Mouse (Mus musculus): ENCODE data around the gene Shc1. TPM values are rescaled to one million over a fixed set of nuclear protein-coding genes. Genes with fewer than 3 reads are reported as not detected.

The Shc1 gene
- total and polyA plus RNA-seq, 3 experiments, result 23.1 to 40.6 (median 32.3) TPM

GRCm38 (mm10) chr3:89386438-89387420 lies 31.5 kb upstream of the Shc1 start:
- Histone ChIP-seq H3K4me2 (ENCODE audit: insufficient read depth, low read depth, poor library complexity, severe bottlenecking) (peak overlapping the region; percentile 79), H3K4me1 (ENCODE audit: control insufficient read depth in 1 of 2, insufficient read depth in 2 of 2) (peaks cover 20 to 84% of the 10 kb centered on the region in 2 experiments), H3K27ac (ENCODE audit: insufficient read depth, low read depth) (peak overlapping the region; percentile 99), H3K36me3 (replicated peaks in 1 of 2; ENCODE audit: control insufficient read depth in 1 of 2, insufficient read depth in 1 of 2, low read length in 1 of 2) (peaks cover 14 to 31% of the 10 kb centered on the region in 2 experiments), H3K79me2 (replicated peaks; ENCODE audit: control insufficient read depth, extremely low read depth, insufficient read depth, poor library complexity, severe bottlenecking) (peaks cover 57% of the 10 kb centered on the region), H3K9ac (ENCODE audit: insufficient read depth, low read depth) (peak overlapping the region; percentile 73), H3K9me3 (replicated peaks; ENCODE audit: low read length) (no peaks in the 10 kb centered on the region), H3K4me3 (replicated peaks in 1 of 3; ENCODE audit: low read depth in 2 of 3, low read length in 2 of 3, poor library complexity in 1 of 3) (peak overlapping the region; percentile 63 to 71 (median 64)), H3K27me3 (replicated peaks) (no peaks in the 10 kb centered on the region)
- in situ Hi-C loops (cut with MboI; ENCODE audit: low pct_ligation_motif_present, low pct_unique_long_range_greater_than_20kb, low sequenced_read_pairs) (no loop called here), dilution Hi-C loops (cut with MboI; ENCODE audit: extremely low pct_ligation_motif_present, extremely low pct_unique_long_range_greater_than_20kb, low sequenced_read_pairs) (no loop called here)
- no peak for DNase-seq (ENCODE audit: extremely low read depth)
- 0 out of 2 replicates have a peak, but pooled peaks have one; percentile 20 for TF ChIP-seq MYC (IDR thresholded peaks at IDR 0.05; ENCODE audit: low read depth, low read length)
- TF ChIP-seq MAX (IDR thresholded peaks at IDR 0.05; ENCODE audit: low read length), result 0 out of 2 replicates have a peak, but pooled peaks have one; percentile 20
- no peak for TF ChIP-seq UBTF (IDR thresholded peaks at IDR 0.05; ENCODE audit: low read depth, low read length)
- peak; percentile 58; the same call in 1 of the 2 replicates for TF ChIP-seq HCFC1 (IDR thresholded peaks at IDR 0.05; ENCODE audit: low read depth, low read length)
- TF ChIP-seq ZC3H11A (IDR thresholded peaks at IDR 0.05; ENCODE audit: low read depth, low read length), result no peak
- TF ChIP-seq POLR2A (IDR thresholded peaks at IDR 0.05; ENCODE audit: low read depth, low read length), result peak; percentile 18; the same call in 1 of the 2 replicates
- peak; percentile 35; the same call in 1 of the 2 replicates for TF ChIP-seq BHLHE40 (IDR thresholded peaks at IDR 0.05; ENCODE audit: low read depth, low read length)
- TF ChIP-seq ELF1 (IDR thresholded peaks at IDR 0.05; ENCODE audit: low read depth, low read length), result no peak
- TF ChIP-seq ZMIZ1 (IDR thresholded peaks at IDR 0.05; ENCODE audit: low read depth, low read length), result 0 out of 2 replicates have a peak, but pooled peaks have one; percentile 54
- TF ChIP-seq TCF12 (IDR thresholded peaks at IDR 0.05; ENCODE audit: low read depth, low read length), result peak; percentile 40; the same call in 1 of the 2 replicates
- TF ChIP-seq KAT2A (IDR thresholded peaks at IDR 0.05; ENCODE audit: insufficient replicate concordance, low read length), result 0 out of 2 replicates have a peak, but pooled peaks have one; percentile 43
- TF ChIP-seq SIN3A (IDR thresholded peaks at IDR 0.05; ENCODE audit: low read length), result 0 out of 2 replicates have a peak, but pooled peaks have one; percentile 26
- TF ChIP-seq RCOR1 (conservative IDR thresholded peaks at IDR 0.05; ENCODE audit: low read depth, low read length), result 0 out of 2 replicates have a peak, but pooled peaks have one; percentile 27
- 0 out of 2 replicates have a peak, but pooled peaks have one; percentile 12 for TF ChIP-seq MEF2A (IDR thresholded peaks at IDR 0.05; ENCODE audit: borderline replicate concordance, low read depth, low read length)
- no peak for TF ChIP-seq EP300 (IDR thresholded peaks at IDR 0.05; ENCODE audit: low read length)
- peak; percentile 95 for TF ChIP-seq CHD2 (IDR thresholded peaks at IDR 0.05; ENCODE audit: low read length)
- TF ChIP-seq GABPA (IDR thresholded peaks at IDR 0.05; ENCODE audit: insufficient replicate concordance, low read depth, low read length), result no peak
- TF ChIP-seq MAZ (IDR thresholded peaks at IDR 0.05; ENCODE audit: low read depth, low read length), result peak; percentile 89
